Mouse (Mus musculus): ENCODE measurements around the gene Iqsec3. TPM values are rescaled to one million over a fixed set of nuclear protein-coding genes. Genes with fewer than 3 reads are reported as not detected.

Gene Iqsec3
- total and polyA plus RNA-seq, 2 experiments from 2014 or later: 0.04 TPM; not detected in 1

DNA sequence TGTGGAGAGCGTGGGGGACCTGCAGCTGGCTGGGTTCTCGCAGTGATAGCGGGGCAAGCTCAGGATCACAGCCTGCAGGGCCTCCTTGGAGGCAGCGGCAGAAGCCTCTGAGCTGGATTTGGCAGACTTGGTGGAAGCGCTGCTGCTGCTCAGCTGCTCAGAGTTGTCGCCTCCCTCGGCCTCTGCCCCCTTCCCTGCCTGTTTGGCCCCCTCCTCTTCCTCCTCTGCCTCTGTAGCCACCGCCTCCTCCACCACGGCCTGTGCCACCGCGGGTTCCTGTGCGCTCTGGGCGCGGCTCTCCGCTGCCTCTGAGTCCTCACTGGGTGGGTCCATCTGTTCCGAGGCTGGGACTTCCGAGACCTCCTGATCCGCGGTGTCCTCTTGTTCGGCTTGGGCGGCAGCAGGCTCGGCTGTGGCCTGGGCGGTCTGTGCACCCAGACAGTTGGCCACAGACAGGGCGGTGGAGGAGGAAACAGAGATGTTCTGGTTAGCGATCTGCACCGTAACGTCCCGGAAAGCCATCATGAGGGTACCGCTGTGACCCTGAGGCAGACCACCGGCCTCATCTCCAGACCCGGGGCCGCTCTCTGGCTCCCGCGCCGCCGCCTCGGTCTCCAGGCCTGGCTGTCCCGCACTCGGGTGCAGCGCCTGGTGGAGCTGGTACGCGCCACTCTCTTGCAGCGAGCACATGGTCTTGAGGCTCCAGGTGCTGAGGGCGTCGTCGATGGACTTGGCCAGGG lies 60.8 kb downstream of the Iqsec3 start:
- ATAC-seq (ENCODE audit: insufficient read depth, low read depth) (no peak), DNase-seq (ENCODE audit: low spot score) (no peak)
- H3K36me3 ChIP-seq (replicated peaks; ENCODE audit: control insufficient read depth, insufficient read depth, low read length): no peaks in the 10 kb centered on the region
- peaks cover 49% of the 10 kb centered on the region for H3K27me3 ChIP-seq (ENCODE audit: control insufficient read depth, insufficient read depth, low read length)
- no peak for TF ChIP-seq EP300 (IDR thresholded peaks at IDR 0.05; ENCODE audit: low read depth)
- no peaks in the 10 kb centered on the region for H3K4me1 ChIP-seq (ENCODE audit: control insufficient read depth, insufficient read depth)
- H3K27ac ChIP-seq (ENCODE audit: low read depth): no peak overlapping the region
- H3K9me3 ChIP-seq (replicated peaks; ENCODE audit: control insufficient read depth, low read length): no peaks in the 10 kb centered on the region
- H3K4me3 ChIP-seq (ENCODE audit: low read depth, low read length): no peak overlapping the region
- 3% methylated on average over 45 of the region's 46 CpGs for WGBS
- H3K9ac ChIP-seq (replicated peaks; ENCODE audit: low read depth, low read length): no peak overlapping the region
- H3K4me2 ChIP-seq (ENCODE audit: low read depth, low read length): no peak overlapping the region

DNA sequence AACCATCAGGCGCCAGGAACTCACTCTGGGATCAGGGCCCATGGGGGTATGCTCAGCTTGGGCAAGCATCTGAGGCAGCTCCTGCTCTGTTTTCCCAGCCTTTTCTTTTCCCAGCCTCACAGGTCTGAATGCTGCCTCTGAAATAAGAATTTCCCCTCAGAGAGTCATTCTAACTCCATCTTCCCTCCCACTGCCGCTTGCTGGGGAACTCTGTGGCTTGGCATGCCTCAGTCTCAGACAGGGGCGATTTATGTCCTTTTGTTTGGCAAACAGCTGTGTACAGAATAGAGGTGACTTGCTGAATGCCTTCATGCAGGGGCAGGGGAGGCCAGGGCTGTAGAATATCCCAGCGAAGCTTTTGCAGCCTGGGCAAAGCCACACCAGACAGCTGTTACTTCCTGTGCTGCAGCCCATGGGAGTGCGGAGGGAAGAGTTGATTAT lies 65.9 kb downstream of the Iqsec3 start:
- Histone ChIP-seq H3K4me2 (ENCODE audit: low read depth, low read length) (no peak overlapping the region), H3K9ac (replicated peaks; ENCODE audit: low read depth, low read length) (no peak overlapping the region), H3K4me3 (ENCODE audit: low read depth, low read length) (no peak overlapping the region), H3K36me3 (replicated peaks; ENCODE audit: control insufficient read depth, insufficient read depth, low read length) (no peaks in the 10 kb centered on the region), H3K9me3 (replicated peaks; ENCODE audit: control insufficient read depth, low read length) (no peaks in the 10 kb centered on the region), H3K27me3 (ENCODE audit: control insufficient read depth, insufficient read depth, low read length) (peaks cover 25% of the 10 kb centered on the region), H3K27ac (ENCODE audit: low read depth) (no peak overlapping the region), H3K4me1 (ENCODE audit: control insufficient read depth, insufficient read depth) (no peaks in the 10 kb centered on the region)
- no peak for TF ChIP-seq CTCF (IDR thresholded peaks at IDR 0.05; ENCODE audit: low read depth)
- no peak for TF ChIP-seq EP300 (IDR thresholded peaks at IDR 0.05; ENCODE audit: low read depth)
- DNase-seq (ENCODE audit: low spot score) (no peak), ATAC-seq (ENCODE audit: insufficient read depth, low read depth) (no peak)
- 45% methylated on average over 5 of the region's 5 CpGs for WGBS

DNA sequence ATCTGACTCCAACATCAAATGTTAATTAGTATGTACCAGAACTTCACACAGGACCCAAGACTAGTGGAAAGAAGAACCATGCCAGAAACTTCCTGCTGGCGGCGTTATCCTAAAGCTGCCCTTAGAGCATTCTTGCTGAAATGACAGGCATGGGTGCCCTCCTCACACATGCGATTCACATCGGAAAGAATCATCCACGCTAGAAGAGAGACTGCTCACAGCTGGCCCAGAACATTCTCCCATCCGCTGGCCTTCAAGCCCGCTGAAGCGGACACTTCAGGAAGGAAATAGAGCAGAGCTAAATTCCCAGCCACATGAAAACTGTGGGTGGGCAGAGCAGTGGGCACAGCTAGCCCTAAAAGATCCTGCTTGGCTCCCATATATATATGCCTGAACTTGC lies 68.2 kb downstream of the Iqsec3 start:
- Histone ChIP-seq H3K4me2 (ENCODE audit: low read depth, low read length) (no peak overlapping the region), H3K27ac (ENCODE audit: low read depth) (no peak overlapping the region), H3K4me1 (ENCODE audit: control insufficient read depth, insufficient read depth) (no peaks in the 10 kb centered on the region), H3K9ac (replicated peaks; ENCODE audit: low read depth, low read length) (no peak overlapping the region), H3K9me3 (replicated peaks; ENCODE audit: control insufficient read depth, low read length) (no peaks in the 10 kb centered on the region), H3K36me3 (replicated peaks; ENCODE audit: control insufficient read depth, insufficient read depth, low read length) (no peaks in the 10 kb centered on the region), H3K27me3 (ENCODE audit: control insufficient read depth, insufficient read depth, low read length) (0 out of 2 replicates have a peak, but pooled peaks cover 6% of the 10 kb centered on the region), H3K4me3 (ENCODE audit: low read depth, low read length) (no peak overlapping the region)
- no peak for DNase-seq (ENCODE audit: low spot score)
- no peak for TF ChIP-seq EP300 (IDR thresholded peaks at IDR 0.05; ENCODE audit: low read depth)
- no peak for TF ChIP-seq CTCF (IDR thresholded peaks at IDR 0.05; ENCODE audit: low read depth)
- 85% methylated on average over 8 of the region's 8 CpGs for WGBS
- ATAC-seq (ENCODE audit: insufficient read depth, low read depth): no peak

DNA sequence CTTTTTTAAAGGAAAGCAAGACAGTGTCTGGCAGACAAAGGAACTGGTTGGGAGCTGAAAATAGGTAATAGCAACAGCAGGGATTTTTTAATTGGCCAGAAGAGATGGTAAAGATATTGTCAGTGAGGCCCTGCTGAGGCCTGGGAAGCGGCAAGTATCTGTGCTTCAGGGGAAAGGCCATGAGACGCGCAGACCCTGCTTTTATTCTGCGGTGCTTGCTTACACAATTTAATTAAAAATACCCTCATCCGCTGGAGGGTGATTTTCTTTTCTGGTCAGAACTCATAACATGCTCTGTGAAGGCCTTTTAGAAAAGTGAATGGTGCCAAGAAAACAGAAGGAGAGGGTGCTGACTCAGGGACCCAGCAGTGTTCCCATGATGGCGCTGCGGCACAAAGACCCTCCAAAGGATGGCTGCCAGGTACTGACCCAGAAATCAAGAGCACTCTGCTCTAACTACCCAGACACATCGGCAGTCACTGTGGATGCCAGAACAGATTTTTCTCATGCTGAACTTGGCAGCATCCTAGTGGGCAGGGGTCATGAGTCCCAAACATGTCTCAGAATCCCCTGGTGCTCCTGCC lies 70.7 kb downstream of the Iqsec3 start:
- DNase-seq (ENCODE audit: low spot score) (no peak), ATAC-seq (ENCODE audit: insufficient read depth, low read depth) (no peak)
- H3K9ac ChIP-seq (replicated peaks; ENCODE audit: low read depth, low read length): no peak overlapping the region
- H3K4me1 ChIP-seq (ENCODE audit: control insufficient read depth, insufficient read depth): no peaks in the 10 kb centered on the region
- no peaks in the 10 kb centered on the region for H3K9me3 ChIP-seq (replicated peaks; ENCODE audit: control insufficient read depth, low read length)
- no peaks in the 10 kb centered on the region for H3K27me3 ChIP-seq (ENCODE audit: control insufficient read depth, insufficient read depth, low read length)
- no peak overlapping the region for H3K4me3 ChIP-seq (ENCODE audit: low read depth, low read length)
- TF ChIP-seq EP300 (IDR thresholded peaks at IDR 0.05; ENCODE audit: low read depth) (no peak), CTCF (IDR thresholded peaks at IDR 0.05; ENCODE audit: low read depth) (no peak)
- 85% methylated on average over 8 of the region's 8 CpGs for WGBS
- H3K4me2 ChIP-seq (ENCODE audit: low read depth, low read length): no peak overlapping the region
- H3K27ac ChIP-seq (ENCODE audit: low read depth): no peak overlapping the region
- H3K36me3 ChIP-seq (replicated peaks; ENCODE audit: control insufficient read depth, insufficient read depth, low read length): no peaks in the 10 kb centered on the region

DNA sequence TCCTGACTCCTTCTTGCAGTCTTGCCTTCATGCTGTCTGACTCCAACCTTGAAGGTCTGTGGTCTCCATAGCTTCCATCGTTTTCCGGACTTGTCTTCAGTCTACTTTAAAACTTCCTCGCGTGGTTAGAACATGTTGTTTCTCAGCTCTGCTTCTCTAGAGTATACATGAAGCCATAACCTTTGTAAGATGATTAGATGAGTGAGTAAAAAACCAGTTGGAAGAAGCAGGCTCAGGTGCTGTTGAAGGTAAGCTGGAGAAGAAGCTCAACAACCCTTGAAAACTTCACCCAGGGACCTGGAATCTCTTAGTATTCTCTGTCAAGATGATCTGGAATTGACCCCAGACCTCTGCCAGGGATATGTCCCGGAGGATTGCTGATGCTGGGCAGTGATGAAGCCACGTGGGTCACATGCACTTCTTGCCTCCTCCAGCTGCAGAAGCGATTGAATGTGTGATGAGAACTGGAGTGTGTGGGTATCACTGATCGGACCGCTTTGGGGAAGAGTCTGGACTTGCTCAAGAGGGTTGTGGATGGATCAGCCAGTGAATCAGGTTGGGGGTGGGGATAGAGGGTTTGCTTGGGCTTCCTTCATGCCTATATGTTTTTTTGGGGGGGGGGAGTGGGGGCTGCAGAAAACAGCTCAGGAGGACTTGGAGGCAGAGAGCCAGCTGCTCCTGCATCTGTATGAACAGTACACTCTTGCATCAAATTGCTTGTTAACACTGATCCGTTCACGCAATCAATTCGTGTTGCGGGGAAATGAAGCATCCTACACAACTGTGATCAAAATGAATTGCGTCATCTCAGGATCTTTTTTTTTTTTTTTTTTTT lies 71.4 kb downstream of the Iqsec3 start:
- Histone ChIP-seq H3K9me3 (replicated peaks; ENCODE audit: control insufficient read depth, low read length) (no peaks in the 10 kb centered on the region), H3K4me1 (ENCODE audit: control insufficient read depth, insufficient read depth) (no peaks in the 10 kb centered on the region), H3K27me3 (ENCODE audit: control insufficient read depth, insufficient read depth, low read length) (no peaks in the 10 kb centered on the region), H3K27ac (ENCODE audit: low read depth) (no peak overlapping the region), H3K9ac (replicated peaks; ENCODE audit: low read depth, low read length) (no peak overlapping the region), H3K36me3 (replicated peaks; ENCODE audit: control insufficient read depth, insufficient read depth, low read length) (no peaks in the 10 kb centered on the region), H3K4me2 (ENCODE audit: low read depth, low read length) (no peak overlapping the region), H3K4me3 (ENCODE audit: low read depth, low read length) (no peak overlapping the region)
- TF ChIP-seq CTCF (IDR thresholded peaks at IDR 0.05; ENCODE audit: low read depth): no peak
- TF ChIP-seq EP300 (IDR thresholded peaks at IDR 0.05; ENCODE audit: low read depth): no peak
- WGBS: 79% methylated on average over 14 of the region's 14 CpGs
- ATAC-seq (ENCODE audit: insufficient read depth, low read depth): no peak
- DNase-seq (ENCODE audit: low spot score): no peak

Data from heart, postnatal 0 days (tissue).